Mouse (Mus musculus): ENCODE data around the gene Pappa. TPM values are rescaled to one million over a fixed set of nuclear protein-coding genes. Genes with fewer than 3 reads are reported as not detected.

Pappa gene
- polyA plus RNA-seq, 1 experiment from 2014 or later: 2.1 TPM

DNA sequence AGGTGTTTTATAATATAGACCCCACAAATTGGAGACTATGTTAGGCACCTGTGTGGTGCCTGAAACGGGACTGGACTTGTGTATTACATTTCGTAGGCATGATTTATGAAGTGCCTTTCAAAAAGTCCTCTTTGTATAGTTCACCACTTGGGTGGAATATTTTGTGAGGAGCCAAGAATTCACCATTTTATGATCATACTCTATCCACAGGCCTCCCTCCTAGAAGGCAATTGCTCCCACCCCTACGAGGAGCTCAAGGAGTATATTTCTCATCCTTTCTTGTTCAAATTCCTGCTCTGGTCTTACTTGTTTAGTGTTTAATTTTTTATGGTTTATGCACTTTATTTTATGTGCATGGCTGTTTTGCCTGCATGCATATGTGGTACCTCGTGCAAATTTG, 259.1 kb downstream of the Pappa start:
- Histone ChIP-seq H3K27ac (no peak overlapping the region), H3K4me1 (no peaks in the 10 kb centered on the region), H3K36me3 (replicated peaks) (no peaks in the 10 kb centered on the region), H3K4me3 (no peak overlapping the region), H3K27me3 (ENCODE audit: poor library complexity, severe bottlenecking) (no peaks in the 10 kb centered on the region), H3K9me3 (no peaks in the 10 kb centered on the region)
- no peak for DNase-seq (ENCODE audit: extremely low spot score, low spot score)
- WGBS: 90% methylated on average over 4 of the region's 4 CpGs

GRCm38 (mm10) chr4:65391001-65391400, 267.0 kb downstream of the Pappa start:
- Histone ChIP-seq H3K9me3 (no peaks in the 10 kb centered on the region), H3K27me3 (ENCODE audit: poor library complexity, severe bottlenecking) (0 out of 2 replicates have a peak, but pooled peaks cover 6% of the 10 kb centered on the region), H3K4me1 (no peaks in the 10 kb centered on the region), H3K36me3 (replicated peaks) (no peaks in the 10 kb centered on the region), H3K4me3 (no peak overlapping the region), H3K27ac (no peak overlapping the region)
- DNase-seq (ENCODE audit: extremely low spot score, low spot score): no peak
- 79% methylated on average over 4 of the region's 4 CpGs for WGBS

DNA sequence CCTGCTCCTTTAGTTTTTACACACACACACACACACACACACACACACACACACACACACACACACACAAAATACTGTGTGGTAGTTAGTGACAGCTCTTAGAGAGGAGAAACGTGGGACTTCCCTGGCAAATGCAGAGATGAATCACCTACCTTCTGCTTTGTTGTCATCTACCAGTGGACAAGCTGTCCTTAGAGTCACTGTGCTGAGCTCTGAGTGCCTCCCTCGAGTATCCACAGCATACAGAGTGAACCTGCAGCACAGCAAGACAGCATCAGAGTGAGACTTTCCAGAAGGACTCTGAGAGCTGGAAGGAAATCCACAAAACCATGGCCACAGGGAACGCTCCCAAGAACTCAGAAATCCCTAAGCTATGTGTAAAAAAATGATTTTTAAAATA, 272.8 kb downstream of the Pappa start:
- no peak for DNase-seq (ENCODE audit: extremely low spot score, low spot score)
- no peaks in the 10 kb centered on the region for H3K4me1 ChIP-seq
- no peak overlapping the region for H3K27ac ChIP-seq
- H3K9me3 ChIP-seq: no peaks in the 10 kb centered on the region
- 0 out of 2 replicates have a peak, but pooled peaks cover 6% of the 10 kb centered on the region for H3K27me3 ChIP-seq (ENCODE audit: poor library complexity, severe bottlenecking)
- 79% methylated on average over 3 of the region's 3 CpGs for WGBS
- no peaks in the 10 kb centered on the region for H3K36me3 ChIP-seq (replicated peaks)
- no peak overlapping the region for H3K4me3 ChIP-seq

GRCm38 (mm10) chr4:65399457-65399856, 275.5 kb downstream of the Pappa start:
- Histone ChIP-seq H3K9me3 (no peaks in the 10 kb centered on the region), H3K4me1 (peaks cover 7% of the 10 kb centered on the region), H3K36me3 (replicated peaks) (no peaks in the 10 kb centered on the region), H3K27me3 (ENCODE audit: poor library complexity, severe bottlenecking) (no peaks in the 10 kb centered on the region), H3K27ac (no peak overlapping the region), H3K4me3 (no peak overlapping the region)
- DNase-seq (ENCODE audit: extremely low spot score, low spot score): no peak
- WGBS: 97% methylated on average over 4 of the region's 4 CpGs

DNA sequence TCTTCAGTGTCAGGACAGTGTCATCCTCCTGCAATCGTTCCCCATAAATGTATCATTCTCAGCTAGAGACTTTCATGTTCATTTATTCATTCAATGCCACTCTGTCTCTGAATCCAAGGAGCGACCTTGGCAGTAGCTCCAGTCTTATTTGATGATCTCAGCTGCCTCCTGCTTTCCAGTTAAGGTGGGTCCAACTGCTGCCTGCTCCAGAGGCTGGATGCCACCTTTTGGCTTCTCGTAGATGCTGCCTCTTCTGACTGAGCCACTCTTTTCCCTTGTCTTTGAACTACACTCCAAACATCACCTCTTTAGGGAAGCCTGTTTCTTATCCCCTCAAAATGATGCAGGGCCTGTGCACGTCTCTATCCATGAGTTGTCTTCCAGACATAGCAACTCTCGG, 278.3 kb downstream of the Pappa start:
- Histone ChIP-seq H3K36me3 (replicated peaks) (no peaks in the 10 kb centered on the region), H3K27me3 (ENCODE audit: poor library complexity, severe bottlenecking) (no peaks in the 10 kb centered on the region), H3K27ac (no peak overlapping the region), H3K9me3 (no peaks in the 10 kb centered on the region), H3K4me1 (peaks cover 7% of the 10 kb centered on the region), H3K4me3 (no peak overlapping the region)
- 84% methylated on average over 5 of the region's 5 CpGs for WGBS
- no peak for DNase-seq (ENCODE audit: extremely low spot score, low spot score)

GRCm38 (mm10) chr4:65402836-65403634, 279.1 kb downstream of the Pappa start:
- DNase-seq (ENCODE audit: extremely low spot score, low spot score): no peak
- Histone ChIP-seq H3K9me3 (no peaks in the 10 kb centered on the region), H3K36me3 (replicated peaks) (no peaks in the 10 kb centered on the region), H3K4me3 (no peak overlapping the region), H3K27ac (no peak overlapping the region), H3K4me1 (peaks cover 7% of the 10 kb centered on the region), H3K27me3 (ENCODE audit: poor library complexity, severe bottlenecking) (no peaks in the 10 kb centered on the region)
- 56% methylated on average over 6 of the region's 6 CpGs for WGBS

All from forebrain, embryonic 10.5 days (tissue).